Mouse (Mus musculus) myocyte (in vitro differentiated cells): ENCODE measurements around the gene Vipr1.

ENCODE experiments used
- CEBPB ChIP-seq: IDR thresholded peaks from 2 replicates; pipeline ENCODE4 v1.6.1; 2011; ENCODE audit warnings: mild to moderate bottlenecking, moderate library complexity; ENCODE audit not compliant: poor library complexity, insufficient read depth, severe bottlenecking
- E2F4 ChIP-seq: IDR thresholded peaks from one replicate; pipeline ENCODE4 v1.6.1; 2011; ENCODE audit warnings: mild to moderate bottlenecking, control low read depth, moderate library complexity; ENCODE audit not compliant: insufficient read depth
- MYOG ChIP-seq, 3 experiments: IDR thresholded peaks; one replicate each; pipeline ENCODE4 v1.6.1; 2011; ENCODE audit warnings: control low read depth in 2 of 3, low read depth in 2 of 3, mild to moderate bottlenecking in 2 of 3; ENCODE audit not compliant: insufficient read length in 2 of 3, control insufficient read depth in 1 of 3, insufficient read depth in 1 of 3
- POLR2A ChIP-seq: IDR thresholded peaks from one replicate; pipeline ENCODE4 v1.6.1; 2011; ENCODE audit warnings: low read depth, mild to moderate bottlenecking, control low read depth, moderate library complexity; ENCODE audit not compliant: insufficient read length
- POLR2AphosphoS2 ChIP-seq: IDR thresholded peaks from one replicate; pipeline ENCODE4 v1.6.1; 2011; ENCODE audit warnings: low read depth, control low read depth; ENCODE audit not compliant: insufficient read length
- REST ChIP-seq: IDR thresholded peaks from one replicate; pipeline ENCODE4 v1.6.1; 2011; ENCODE audit warnings: mild to moderate bottlenecking, control low read depth, moderate library complexity; ENCODE audit not compliant: insufficient read depth, insufficient read length
- TCF12 ChIP-seq: IDR thresholded peaks from one replicate; pipeline ENCODE4 v1.6.1; 2011; ENCODE audit warnings: mild to moderate bottlenecking, control low read depth; ENCODE audit not compliant: poor library complexity, insufficient read depth, severe bottlenecking
- TCF3 ChIP-seq: IDR thresholded peaks from one replicate; pipeline ENCODE4 v1.6.1; 2011; ENCODE audit warnings: low read depth, control low read depth; ENCODE audit not compliant: insufficient read length
- USF1 ChIP-seq: IDR thresholded peaks from one replicate; pipeline ENCODE4 v1.6.1; 2011; ENCODE audit warnings: low read depth, mild to moderate bottlenecking, control low read depth, moderate library complexity

- TF ChIP-seq E2F4 = no peak
- TF ChIP-seq MYOG (IDR thresholded peaks at IDR 0.05; ENCODE audit: control insufficient read depth in 1 of 3, insufficient read depth in 1 of 3, insufficient read length in 2 of 3, low read depth in 2 of 3) = peak in 1 of 3 experiments; percentile 10
- TF ChIP-seq POLR2A = no peak
- no peak for TF ChIP-seq REST
- no peak for TF ChIP-seq POLR2AphosphoS2
- peak; percentile 89 for TF ChIP-seq CEBPB
- no peak for TF ChIP-seq USF1
- TF ChIP-seq TCF3 = no peak
- no peak for TF ChIP-seq TCF12
These were observed 67.5 kb downstream of the Vipr1 start, which contains the start of gene Ss18l2 for GRCm38 (mm10) chr9:121709898-121710583.
